Mouse (Mus musculus): ENCODE results near the gene Trappc2.
A peak's percentile ranks its signal among the peaks of the same experiment; 100 is the strongest.

Trappc2 gene

DNA sequence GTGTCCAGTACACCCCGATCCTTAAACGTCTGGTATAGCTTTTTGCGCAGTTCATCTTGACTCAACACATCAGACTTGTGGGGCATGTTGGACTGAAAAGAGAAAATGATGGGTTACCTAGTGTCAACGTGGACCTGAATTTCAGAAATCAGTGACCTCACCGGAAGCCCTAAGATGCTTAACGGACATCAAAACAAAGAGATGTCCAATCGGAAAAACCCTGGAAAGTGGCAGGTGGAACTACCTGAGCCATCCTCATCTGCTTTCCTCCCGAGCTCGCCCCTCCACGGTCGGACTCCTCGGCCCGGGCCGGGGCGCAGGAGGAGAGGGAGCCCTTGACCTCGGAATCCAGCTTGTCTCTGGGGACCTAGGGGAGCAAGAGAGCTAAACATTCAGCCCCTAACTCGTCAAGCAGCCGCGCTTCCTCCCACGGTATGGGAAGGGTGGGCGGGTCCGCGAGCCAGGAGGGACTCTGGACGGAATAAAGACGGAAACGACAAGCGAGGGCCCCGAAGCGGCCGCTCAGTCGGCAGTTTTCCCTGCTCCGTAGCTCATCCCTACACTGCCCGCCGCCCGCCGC lies at the start of gene Trappc2:
TSS of gene Trappc2 (plus strand) at position 539 of the 580 bp plus-strand sequence.
- DNase-seq, result peak; percentile 47

GRCm38 (mm10) chrX:166393753-166394152 lies 46.6 kb upstream of the Trappc2 start:
- no peak for DNase-seq

DNA sequence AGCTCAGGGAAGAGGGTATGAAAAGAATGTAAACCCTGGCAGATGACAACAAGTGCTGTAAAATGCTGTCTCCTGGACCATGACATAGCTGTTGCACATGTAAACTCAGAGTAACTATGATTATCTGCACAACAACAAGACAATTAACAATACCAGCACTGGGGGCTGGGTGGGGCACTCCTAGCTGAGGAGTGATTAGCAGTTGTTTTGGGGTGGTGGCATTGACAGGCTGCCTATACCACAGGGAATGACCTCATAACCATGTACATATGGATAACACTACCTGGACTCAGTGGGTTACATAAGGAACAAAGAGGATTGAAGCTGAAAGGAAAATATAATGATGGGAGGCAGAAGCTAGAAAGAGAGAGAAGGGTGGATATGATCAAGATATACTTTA lies 32.5 kb upstream of the Trappc2 start:
- no peak for DNase-seq

DNA sequence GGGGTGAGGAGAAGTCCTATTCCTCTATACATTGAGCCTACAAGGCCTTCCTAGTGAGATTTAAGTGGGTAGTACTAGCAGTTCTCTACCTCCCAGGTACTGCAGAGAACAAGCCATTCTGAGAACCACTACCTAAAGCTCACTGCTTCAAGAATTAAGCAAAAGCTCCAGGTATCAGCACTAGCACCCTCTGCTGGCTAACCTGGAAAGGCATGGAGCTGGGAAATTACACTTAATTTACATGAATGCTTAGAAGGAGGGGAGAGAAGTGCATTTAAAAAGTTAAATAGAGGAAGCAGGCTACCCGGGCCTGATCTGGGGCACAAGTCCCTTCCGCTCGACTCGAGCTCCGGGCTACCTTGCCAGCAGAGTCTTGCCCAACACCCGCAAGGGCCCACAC lies 24.2 kb upstream of the Trappc2 start:
- DNase-seq, result peak; percentile 32

GRCm38 (mm10) chrX:166434812-166435211 lies 5.6 kb upstream of the Trappc2 start:
- no peak for DNase-seq

DNA sequence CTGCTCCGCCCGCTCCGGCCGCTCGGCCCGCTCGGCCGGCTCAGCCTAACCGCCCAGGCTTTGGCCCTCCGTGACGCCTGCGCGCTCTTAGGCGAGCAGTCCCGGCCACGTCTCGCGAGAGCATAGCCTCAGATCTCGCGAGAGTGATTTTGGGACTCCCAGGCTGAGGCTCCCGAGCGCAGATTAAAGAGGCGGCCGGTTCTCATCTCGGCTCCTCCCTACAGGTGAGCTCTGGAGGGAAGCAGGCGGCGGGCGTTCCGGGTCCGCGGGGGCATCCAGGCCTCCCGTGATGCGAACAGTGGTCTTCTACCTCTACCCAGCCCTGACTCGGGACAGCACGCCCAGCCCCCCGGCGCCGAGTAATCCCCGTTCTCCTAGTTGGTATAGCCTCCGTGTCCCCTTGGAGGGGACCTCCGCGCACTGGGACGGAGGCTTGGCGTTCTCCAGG lies 266 bp downstream of the Trappc2 start, which contains the start of gene Ofd1:
TSS of gene Ofd1 (minus strand) at position 89 of the 448 bp plus-strand sequence.
- peak; percentile 85 for DNase-seq

DNA sequence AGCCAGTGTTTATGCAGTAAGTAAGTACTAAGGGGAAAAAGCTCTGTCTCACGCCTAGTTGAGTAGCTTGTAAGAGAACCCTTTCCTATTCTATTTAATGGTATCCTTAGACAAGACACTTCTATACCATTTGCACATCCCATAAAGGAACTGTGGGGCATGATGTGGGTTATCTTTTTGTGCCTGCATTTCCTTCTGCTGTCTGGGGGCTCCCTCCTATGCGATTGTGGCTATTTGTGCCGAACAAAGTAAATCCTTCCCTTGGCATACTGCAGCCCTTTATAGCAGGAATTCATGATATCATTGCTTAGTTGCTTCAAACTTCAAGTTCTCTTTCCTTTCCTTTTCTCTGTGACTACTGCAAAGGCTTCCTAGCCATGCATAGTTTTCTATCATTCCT lies 4.2 kb downstream of the Trappc2 start:
- DNase-seq, result no peak

DNA sequence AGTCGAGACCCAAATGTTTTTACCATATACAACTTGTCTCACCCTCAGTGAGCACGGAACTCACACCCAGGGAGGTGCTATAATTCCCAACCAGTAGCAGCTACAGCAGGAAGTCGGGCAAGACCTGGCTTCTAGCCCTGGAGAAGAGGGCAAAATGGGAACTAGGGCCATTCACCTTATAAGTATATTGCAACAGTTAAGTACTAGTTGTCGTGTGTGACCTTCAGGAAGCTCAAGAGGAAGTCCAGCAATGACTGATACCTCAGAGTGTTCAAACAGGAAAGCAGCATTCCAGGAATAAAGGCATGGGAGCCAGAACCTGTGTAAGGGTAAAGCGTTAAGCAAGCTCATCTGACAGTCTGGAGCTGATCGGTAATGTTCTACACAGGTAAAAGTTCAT lies 13.2 kb downstream of the Trappc2 start:
- no peak for DNase-seq

DNA sequence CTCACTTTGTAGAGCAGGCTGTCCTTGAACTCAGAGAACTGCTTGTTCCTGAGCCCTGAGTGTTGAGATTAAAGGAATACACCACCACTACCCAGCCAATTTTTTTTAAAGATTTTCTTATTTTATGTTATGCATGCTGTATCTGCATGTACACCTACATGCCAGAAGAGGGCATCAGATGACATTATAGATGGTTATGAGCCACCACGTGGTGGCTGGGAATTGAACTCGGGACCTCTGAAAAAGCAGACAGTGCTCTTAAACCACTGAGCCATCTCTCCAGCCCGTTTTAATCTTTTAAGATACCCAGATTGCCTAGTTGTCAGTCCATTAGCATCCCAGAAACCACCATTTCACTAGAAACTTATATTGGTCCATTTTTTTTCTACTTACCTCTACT lies 14.0 kb downstream of the Trappc2 start:
- DNase-seq, result no peak

DNA sequence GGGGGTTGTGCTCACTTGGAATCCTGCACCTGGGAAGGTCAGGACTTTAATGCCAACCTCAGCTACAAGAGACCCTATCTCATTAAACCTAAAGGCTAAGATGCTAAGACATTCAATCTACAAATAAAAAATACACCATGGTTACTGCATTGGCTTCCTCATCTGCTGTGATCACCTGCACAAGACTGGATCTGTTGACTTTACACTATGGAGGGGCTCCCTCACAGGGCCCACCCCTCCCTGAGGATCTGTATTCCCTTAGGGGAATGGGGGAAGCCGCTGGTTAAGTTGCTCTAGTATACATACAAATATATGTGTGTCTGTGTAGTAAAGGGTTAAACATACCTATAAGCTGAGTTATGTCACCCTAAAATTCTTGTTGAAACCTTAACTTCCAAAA lies 15.2 kb downstream of the Trappc2 start:
- no peak for DNase-seq

GRCm38 (mm10) chrX:166468321-166468720 lies 27.9 kb downstream of the Trappc2 start:
- DNase-seq, result no peak

- no peak for DNase-seq
These were observed 32.2 kb downstream of the Trappc2 start for GRCm38 (mm10) chrX:166472612-166473011.

DNA sequence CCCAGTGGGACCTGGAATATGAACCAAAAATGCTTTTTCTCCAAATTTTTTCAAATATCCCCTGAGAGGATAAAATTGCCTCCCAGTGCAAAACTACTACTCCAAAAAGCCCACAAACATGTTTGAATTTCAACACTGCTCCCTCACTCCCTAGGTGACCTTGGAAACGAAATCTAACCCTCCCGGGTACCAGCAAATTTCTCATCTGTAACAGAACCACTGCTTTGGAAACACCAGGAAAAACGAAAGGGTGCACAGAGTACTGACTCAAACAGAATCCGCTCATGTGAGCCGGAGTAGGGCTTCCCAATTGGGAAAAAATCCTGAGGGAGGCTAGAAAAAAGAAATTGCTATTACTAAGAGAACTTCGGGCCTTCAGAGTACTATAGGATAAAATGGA lies 37.0 kb downstream of the Trappc2 start:
- DNase-seq, result no peak

DNA sequence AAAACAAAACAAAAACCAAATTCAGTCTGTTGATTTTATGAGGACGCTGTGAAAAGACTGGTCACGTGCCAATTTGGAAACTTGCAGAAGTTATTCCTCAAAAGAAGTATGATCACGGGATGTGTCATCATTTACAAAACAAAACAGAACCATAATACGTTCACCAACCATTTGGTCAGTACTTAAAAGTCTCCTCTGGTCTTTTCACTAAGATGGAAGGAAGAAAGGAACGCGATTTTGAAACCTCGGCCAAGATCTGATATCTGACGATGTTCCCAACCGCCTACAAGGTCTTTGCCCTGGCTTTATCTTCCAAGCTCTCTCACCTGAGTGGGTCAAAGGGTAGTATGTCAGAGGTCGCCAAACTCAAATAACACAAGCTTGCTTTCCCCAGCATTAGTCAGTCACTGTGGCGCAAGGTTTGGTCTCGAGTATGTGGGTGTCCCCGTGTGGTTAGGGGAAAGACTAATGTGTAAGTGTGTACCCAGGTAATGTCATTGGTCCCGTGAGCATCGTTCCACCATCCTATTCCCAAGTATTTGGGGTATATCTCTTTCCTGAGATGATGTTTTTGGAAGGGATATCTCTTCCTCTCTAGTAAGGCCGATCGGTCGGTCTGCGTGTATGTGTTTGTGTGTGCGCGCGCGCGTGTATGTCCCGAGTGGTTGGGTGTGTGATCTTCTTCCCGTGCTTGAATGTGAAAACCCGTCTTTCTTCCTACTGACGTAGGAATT lies 38.4 kb downstream of the Trappc2 start:
- no peak for DNase-seq

DNA sequence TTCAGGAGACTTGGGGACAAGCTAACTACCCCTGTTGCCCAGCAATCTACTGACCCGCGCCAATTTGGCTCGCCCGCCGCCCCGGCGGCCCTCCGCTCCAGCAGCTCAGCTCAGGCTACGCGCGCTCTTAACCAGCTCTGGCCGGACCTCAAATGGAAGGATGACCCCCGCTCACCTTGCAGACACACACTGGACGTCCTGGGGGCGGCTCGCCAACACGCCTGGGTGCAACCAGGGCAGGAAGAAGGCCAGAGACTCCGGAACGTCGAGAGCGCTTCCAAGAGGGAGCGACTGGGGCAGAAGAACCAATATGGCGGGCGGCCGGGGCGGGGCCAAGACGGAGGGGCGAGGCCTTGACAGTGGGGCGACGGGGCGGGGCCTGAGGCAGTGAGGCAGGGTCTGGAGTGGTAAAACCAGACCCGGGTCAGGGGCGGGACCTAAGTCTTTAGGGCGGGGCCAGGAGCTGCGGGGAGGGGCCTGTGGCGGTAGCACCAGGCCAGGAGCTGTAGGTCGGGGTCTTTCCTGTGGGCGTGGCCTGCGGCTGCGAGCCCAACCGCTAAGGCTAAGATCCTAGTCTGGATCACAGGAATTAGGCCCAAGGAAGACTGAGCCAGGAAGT lies 39.1 kb downstream of the Trappc2 start, which contains the start of gene Rab9:
TSS of gene Rab9 (minus strand) at position 503 of the 619 bp plus-strand sequence.
- DNase-seq, result peak; percentile 87

- DNase-seq, result no peak
These were observed 54.7 kb downstream of the Trappc2 start for GRCm38 (mm10) chrX:166495052-166495451.

DNA sequence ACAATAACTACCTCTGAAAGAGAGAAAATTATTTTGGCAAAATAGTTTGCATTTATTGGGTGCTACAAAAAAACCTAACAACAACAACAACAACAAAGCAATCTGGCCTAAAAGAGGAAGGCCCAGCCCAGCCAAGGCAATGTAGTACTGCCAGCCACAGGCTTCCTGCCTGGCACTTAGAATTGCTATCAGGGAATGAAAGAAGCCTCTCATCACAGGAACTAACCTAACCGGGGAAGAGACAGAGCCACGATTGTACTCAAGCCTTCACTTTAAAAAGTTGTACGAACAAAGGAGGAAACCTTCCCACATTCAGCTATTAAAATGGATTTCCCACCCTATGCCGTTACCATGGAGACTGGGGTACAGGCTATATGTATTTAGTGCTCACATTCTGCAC lies 57.4 kb downstream of the Trappc2 start:
- DNase-seq, result no peak

- no peak for DNase-seq
These were observed 59.3 kb downstream of the Trappc2 start for GRCm38 (mm10) chrX:166499496-166500190.
